Mouse (Mus musculus) spleen, adult 2 months (tissue): ENCODE results near the gene Tspan13.

Experiments
- CTCF ChIP-seq: fragments of 200-500 bp; IDR thresholded peaks from 2 replicates; pipeline ENCODE4 v1.5.1; 2011; ENCODE audit warnings: mild to moderate bottlenecking, inconsistent platforms; ENCODE audit not compliant: insufficient read depth, insufficient read length, insufficient replicate concordance; ENCODE audit errors: extremely low read depth
- POLR2A ChIP-seq: fragments of 200-500 bp; IDR thresholded peaks from 2 replicates; pipeline ENCODE4 v1.6.1; 2011; ENCODE audit warnings: low read depth, low read length, inconsistent platforms

DNA sequence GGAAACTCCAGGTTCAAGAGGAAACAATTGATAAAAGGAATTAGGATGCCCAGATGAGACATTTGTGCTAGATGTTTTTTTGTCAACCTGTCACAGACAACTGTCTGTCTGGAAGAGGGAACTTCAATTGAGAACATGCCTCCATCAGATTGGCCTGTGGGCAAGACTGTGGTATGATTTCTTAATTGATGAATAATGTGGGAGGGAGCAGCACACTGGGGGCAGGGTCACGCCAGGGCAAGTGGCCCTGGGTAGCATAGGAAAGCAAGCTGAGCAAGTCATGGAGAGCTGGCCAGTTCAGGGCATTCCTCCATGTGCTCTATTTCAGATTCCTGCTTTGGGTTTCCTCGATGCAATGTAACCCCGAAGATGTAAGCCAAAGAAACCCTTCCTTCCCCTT, 66.4 kb downstream of the Tspan13 start:
- TF ChIP-seq POLR2A (no peak), CTCF (no peak)
